Mouse (Mus musculus) lung, embryonic 15.5 days (tissue): Measurements from ENCODE around the gene Babam2. TPM values are rescaled to one million over a fixed set of nuclear protein-coding genes. Genes with fewer than 3 reads are reported as not detected.

Experiments used
- ATAC-seq: fragments of 200-750 bp; cut with Nextera tagmentation; 2 replicates; pipeline ENCODE4 v1.8.0; 2017; ENCODE audit warnings: moderate number of reproducible peaks, borderline replicate concordance; ENCODE audit not compliant: low FRiP score, low TSS enrichment; ENCODE audit errors: extremely low read depth
- H3K27ac ChIP-seq: fragments of 300-500 bp; sonication (generic); 2 replicates; pipeline ENCODE4 v1.5.1; 2015; ENCODE audit warnings: moderate library complexity, mild to moderate bottlenecking, inconsistent platforms
- H3K27me3 ChIP-seq: fragments of 300-500 bp; sonication (generic); 2 replicates; pipeline ENCODE4 v1.6.1; 2015; ENCODE audit warnings: inconsistent platforms
- H3K36me3 ChIP-seq: fragments of 300-500 bp; sonication (generic); 2 replicates; pipeline ENCODE4 v1.6.1; 2015; ENCODE audit warnings: inconsistent platforms
- H3K4me1 ChIP-seq: fragments of 300-500 bp; sonication (generic); 2 replicates; pipeline ENCODE4 v1.6.1; 2015; ENCODE audit warnings: inconsistent platforms
- H3K4me2 ChIP-seq: fragments of 300-500 bp; sonication (generic); 2 replicates; pipeline ENCODE4 v1.6.1; 2015; ENCODE audit warnings: inconsistent platforms, mild to moderate bottlenecking, moderate library complexity
- H3K4me3 ChIP-seq: fragments of 300-500 bp; sonication (generic); 2 replicates; pipeline ENCODE4 v1.5.1; 2015; ENCODE audit warnings: mild to moderate bottlenecking, inconsistent platforms
- H3K9ac ChIP-seq: fragments of 300-500 bp; sonication (generic); 2 replicates; pipeline ENCODE4 v1.6.1; 2015; ENCODE audit warnings: inconsistent platforms
- H3K9me3 ChIP-seq: fragments of 300-500 bp; sonication (generic); 2 replicates; pipeline ENCODE4 v1.6.1; 2016; ENCODE audit warnings: inconsistent platforms
- WGBS: fragments of 180-500 bp; shearing (Covaris S2); methylation state at CpG from one replicate; pipeline ENCODE4 v1.1.7; 2015; 5-methylcytosine and 5-hydroxymethylcytosine counted together
- microRNA-seq: library from miRNA; unstranded; fragments of <30 nt; microRNA quantifications from one replicate; pipeline ENCODE4, GENCODE M21; 2016
- polyA plus RNA-seq: library from polyadenylated mRNA; unstranded; fragments of >200 nt; fragmentation: Nextera tagmentation; extraction: Ambion mirVana; gene quantifications from 2 replicates; pipeline ENCODE4 v1.2.1, GENCODE M21; 2015

The Babam2 gene
- polyA plus RNA-seq, 1 experiment from 2014 or later: 59.9 TPM

- Histone ChIP-seq H3K27ac (peak overlapping the region; percentile 99), H3K9ac (peak overlapping the region; percentile 63), H3K4me2 (peak overlapping the region; percentile 92), H3K36me3 (no peaks in the 10 kb centered on the region), H3K4me1 (peaks cover 25% of the 10 kb centered on the region), H3K9me3 (no peaks in the 10 kb centered on the region), H3K4me3 (peak overlapping the region; percentile 63), H3K27me3 (no peaks in the 10 kb centered on the region)
- 0% methylated on average over 20 of the region's 20 CpGs for WGBS
- ATAC-seq: peak; percentile 29; the same call in 1 of the 2 replicates
Measured at GRCm38 (mm10) chr5:32133549-32134004, 436.1 kb downstream of the Babam2 start.

- H3K4me3 ChIP-seq: peak overlapping the region; percentile 63
- peaks cover 31% of the 10 kb centered on the region for H3K4me1 ChIP-seq
- no peaks in the 10 kb centered on the region for H3K27me3 ChIP-seq
- H3K4me2 ChIP-seq: peak overlapping the region; percentile 92
- H3K27ac ChIP-seq: peak overlapping the region; percentile 99
- no peaks in the 10 kb centered on the region for H3K36me3 ChIP-seq
- 3% methylated on average over 21 of the region's 21 CpGs for WGBS
- no peak for ATAC-seq
- no peaks in the 10 kb centered on the region for H3K9me3 ChIP-seq
- H3K9ac ChIP-seq: peak overlapping the region; percentile 67
Measured at GRCm38 (mm10) chr5:32134051-32134732, 436.7 kb downstream of the Babam2 start.

Small RNAs within 50 kb of the gene (microRNA-seq; reads per million reads assigned to microRNA genes)
- not detected for gene Mir3473e

Other genes starting within 250 kb of the Babam2 start
- gene Zfp512, start 245.3 kb upstream of the Babam2 start, polyA plus RNA-seq: 48.2 and 55.3 TPM in 2 replicates
- not detected in 2 replicates for gene 4930548H24Rik, start 211.9 kb upstream of the Babam2 start, polyA plus RNA-seq
- 57.2 and 63.8 TPM in 2 replicates for gene Gpn1, start 202.9 kb upstream of the Babam2 start, polyA plus RNA-seq
- gene Slc4a1ap, start 170.7 kb upstream of the Babam2 start, polyA plus RNA-seq: 23.4 and 31.2 TPM in 2 replicates
- gene Supt7l, start 169.9 kb upstream of the Babam2 start, polyA plus RNA-seq: 20.9 and 24.4 TPM in 2 replicates
- gene Mrpl33, start 100.7 kb upstream of the Babam2 start, polyA plus RNA-seq: 275 and 287 TPM in 2 replicates
- gene Rbks, start 57 bp upstream of the Babam2 start, polyA plus RNA-seq: 3.0 and 3.7 TPM in 2 replicates